Comparison of ENCODE assay signal across 7 mouse cellular contexts in genomic region chr11:120353500-120354303, GRCm38 (mm10). TPM values are rescaled to one million over a fixed set of nuclear protein-coding genes. Genes with fewer than 3 reads are reported as not detected.
DNase-seq lines count a peak whose midpoint lies in the region; ATAC-seq and TF ChIP-seq lines count a peak whose summit lies in the region.

No protein-coding gene starts in this region.

- peak; percentile 83 for ATAC-seq in G1E (ENCODE audit: extremely low read depth, insufficient number of reproducible peaks, low FRiP score, poor library complexity, severe bottlenecking)
- no peak for ATAC-seq in embryonic facial prominence, embryonic 13.5 days (ENCODE audit: insufficient number of reproducible peaks, insufficient read depth, low FRiP score, low TSS enrichment, low read depth)
- peak; percentile 24 for ATAC-seq in heart, postnatal 0 days (ENCODE audit: insufficient read depth, low read depth)

- peak; percentile 49; the same call in 1 of the 2 replicates for TF ChIP-seq CTCF in G1E (IDR thresholded peaks at IDR 0.05; ENCODE audit: low read depth, low read length)
- peak; percentile 77 for TF ChIP-seq CTCF in heart, postnatal 0 days (IDR thresholded peaks at IDR 0.05; ENCODE audit: low read depth)

- peak overlapping the region; percentile 47 for H3K9ac ChIP-seq in embryonic facial prominence, embryonic 13.5 days
- H3K9ac ChIP-seq in heart, postnatal 0 days (replicated peaks; ENCODE audit: low read depth, low read length) = peak overlapping the region; percentile 40

- no peak for TF ChIP-seq EP300 in heart, postnatal 0 days (IDR thresholded peaks at IDR 0.05; ENCODE audit: low read depth)

- DNase-seq in G1E (ENCODE audit: low spot score) = peak; percentile 96
- peak; percentile 90 for DNase-seq in adrenal gland, postnatal 25 days
- peak; percentile 80 for DNase-seq in heart, postnatal 0 days (ENCODE audit: low spot score)
- peak; percentile 92 to 94 for DNase-seq in kidney, postnatal 4 days
- peak; percentile 79 to 91 for DNase-seq in spleen, adult 18-20 months

- no peaks in the 10 kb centered on the region for H3K36me3 ChIP-seq in G1E (replicated peaks)
- peaks cover 5% of the 10 kb centered on the region; the same call in 1 of the 2 replicates for H3K36me3 ChIP-seq in embryonic facial prominence, embryonic 13.5 days
- no peaks in the 10 kb centered on the region for H3K36me3 ChIP-seq in heart, postnatal 0 days (replicated peaks; ENCODE audit: control insufficient read depth, insufficient read depth, low read length)
- H3K36me3 ChIP-seq in megakaryocyte, embryonic 14.5 days (replicated peaks; ENCODE audit: low read length) = peaks cover 14% of the 10 kb centered on the region

- H3K27me3 ChIP-seq in G1E (ENCODE audit: insufficient read depth, low read length) = peaks cover 45% of the 10 kb centered on the region
- H3K27me3 ChIP-seq in embryonic facial prominence, embryonic 13.5 days = no peaks in the 10 kb centered on the region
- H3K27me3 ChIP-seq in heart, postnatal 0 days (ENCODE audit: control insufficient read depth, insufficient read depth, low read length) = no peaks in the 10 kb centered on the region
- H3K27me3 ChIP-seq in megakaryocyte, embryonic 14.5 days (replicated peaks) = no peaks in the 10 kb centered on the region

- no peak overlapping the region; the same call in none of the 2 replicates for H3K4me2 ChIP-seq in embryonic facial prominence, embryonic 13.5 days
- H3K4me2 ChIP-seq in heart, postnatal 0 days (ENCODE audit: low read depth, low read length) = peak overlapping the region; percentile 45

- no peaks in the 10 kb centered on the region for H3K9me3 ChIP-seq in G1E (replicated peaks)
- H3K9me3 ChIP-seq in embryonic facial prominence, embryonic 13.5 days = no peaks in the 10 kb centered on the region
- H3K9me3 ChIP-seq in heart, postnatal 0 days (replicated peaks; ENCODE audit: control insufficient read depth, low read length) = no peaks in the 10 kb centered on the region
- no peaks in the 10 kb centered on the region for H3K9me3 ChIP-seq in megakaryocyte, embryonic 14.5 days

- peak overlapping the region; percentile 68 for H3K4me3 ChIP-seq in G1E (ENCODE audit: low read depth, low read length)
- no peak overlapping the region for H3K4me3 ChIP-seq in embryonic facial prominence, embryonic 13.5 days
- H3K4me3 ChIP-seq in heart, postnatal 0 days (ENCODE audit: low read depth, low read length) = no peak overlapping the region
- peak overlapping the region; percentile 90 for H3K4me3 ChIP-seq in megakaryocyte, embryonic 14.5 days (replicated peaks)

- peaks cover 73% of the 10 kb centered on the region for H3K4me1 ChIP-seq in G1E (ENCODE audit: insufficient read depth, low read depth, low read length)
- H3K4me1 ChIP-seq in embryonic facial prominence, embryonic 13.5 days = peaks cover 57% of the 10 kb centered on the region
- H3K4me1 ChIP-seq in heart, postnatal 0 days (ENCODE audit: control insufficient read depth, insufficient read depth) = peaks cover 38% of the 10 kb centered on the region
- H3K4me1 ChIP-seq in megakaryocyte, embryonic 14.5 days = peaks cover 92% of the 10 kb centered on the region

- no peak overlapping the region for H3K27ac ChIP-seq in embryonic facial prominence, embryonic 13.5 days
- H3K27ac ChIP-seq in heart, postnatal 0 days (ENCODE audit: low read depth) = peak overlapping the region; percentile 99

- WGBS in embryonic facial prominence, embryonic 13.5 days = 25% methylated on average over 26 of the region's 26 CpGs
- WGBS in heart, postnatal 0 days = 15% methylated on average over 26 of the region's 26 CpGs

RNA-seq across cellular contexts. Expression of gene Actg1, which starts 5.4 kb away (rescaled TPM):
- total RNA-seq in G1E (2014; fragmentation: Nextera tagmentation) = 128 and 155 TPM in 2 replicates
- 179 and 181 TPM in 2 replicates for total RNA-seq in G1E (2017)
- 53.9 and 112 TPM in 2 replicates for polyA plus RNA-seq in G1E (2012)
- total RNA-seq in adrenal gland, postnatal 25 days (2021) = 1,036 and 1,352 TPM in 2 replicates
- 2,524 and 2,741 TPM in 2 replicates for polyA plus RNA-seq in embryonic facial prominence, embryonic 13.5 days (2015; fragmentation: Nextera tagmentation; extraction: Ambion mirVana)
- 700 and 751 TPM in 2 replicates for total RNA-seq in heart, postnatal 0 days (2014; rRNA removed; ENCODE audit: low replicate concordance)
- 639 and 714 TPM in 2 replicates for polyA plus RNA-seq in heart, postnatal 0 days (2015; fragmentation: Nextera tagmentation; extraction: Ambion mirVana)
- polyA plus RNA-seq in megakaryocyte, embryonic 14.5 days (2012; ENCODE audit: insufficient read depth, low replicate concordance) = 2,399 and 2,630 TPM in 2 replicates

RNA-seq across cellular contexts. Expression of gene Fscn2, which starts 7.6 kb away (rescaled TPM):
- total RNA-seq in G1E (2014; fragmentation: Nextera tagmentation) (not detected in 2 replicates), G1E (2017) (0.11 TPM in 1 of 2 replicates, not detected in the other)
- polyA plus RNA-seq in G1E (2012) = 0.03 TPM in 1 of 2 replicates, not detected in the other
- total RNA-seq in adrenal gland, postnatal 25 days (2021) = 0.79 TPM in 1 of 2 replicates, not detected in the other
- 0.25 and 1.1 TPM in 2 replicates for polyA plus RNA-seq in embryonic facial prominence, embryonic 13.5 days (2015; fragmentation: Nextera tagmentation; extraction: Ambion mirVana)
- total RNA-seq in heart, postnatal 0 days (2014; rRNA removed; ENCODE audit: low replicate concordance) = not detected in 2 replicates
- 0.65 and 0.68 TPM in 2 replicates for polyA plus RNA-seq in heart, postnatal 0 days (2015; fragmentation: Nextera tagmentation; extraction: Ambion mirVana)
- 1.7 and 3.0 TPM in 2 replicates for polyA plus RNA-seq in megakaryocyte, embryonic 14.5 days (2012; ENCODE audit: insufficient read depth, low replicate concordance)

RNA-seq across cellular contexts. Expression of gene Faap100, which starts 24.9 kb away (rescaled TPM):
- total RNA-seq in G1E (2014; fragmentation: Nextera tagmentation) = 12.0 and 13.6 TPM in 2 replicates
- 5.2 and 6.2 TPM in 2 replicates for total RNA-seq in G1E (2017)
- 29.7 and 30.6 TPM in 2 replicates for polyA plus RNA-seq in G1E (2012)
- total RNA-seq in adrenal gland, postnatal 25 days (2021) = 35.8 and 55.1 TPM in 2 replicates
- 38.6 and 43.7 TPM in 2 replicates for polyA plus RNA-seq in embryonic facial prominence, embryonic 13.5 days (2015; fragmentation: Nextera tagmentation; extraction: Ambion mirVana)
- 46.7 and 70.5 TPM in 2 replicates for total RNA-seq in heart, postnatal 0 days (2014; rRNA removed; ENCODE audit: low replicate concordance)
- 22.3 and 28.6 TPM in 2 replicates for polyA plus RNA-seq in heart, postnatal 0 days (2015; fragmentation: Nextera tagmentation; extraction: Ambion mirVana)
- polyA plus RNA-seq in megakaryocyte, embryonic 14.5 days (2012; ENCODE audit: insufficient read depth, low replicate concordance) = 12.4 and 19.3 TPM in 2 replicates

Comparison
In these comparisons a context has a peak if more than half of its experiments do, and no peak if none do; other contexts are left out.
1. H3K4me3 ChIP-seq: peak in G1E (single experiment) and megakaryocyte, embryonic 14.5 days (single experiment); none in embryonic facial prominence, embryonic 13.5 days (single experiment) and heart, postnatal 0 days (single experiment).
2. Peak in every context shown above with its lines, with median percentiles within 50 percentile points of each other: DNase-seq.